Mouse (Mus musculus) cerebellum, postnatal 10 days (tissue): ENCODE results near the gene Sfta2.

Experiments
- DNase-seq, 2 experiments: peaks; one replicate each; pipeline ENCODE4 v3.0.0; 2021; ENCODE audit warnings: mixed read lengths in 2 of 2

The Sfta2 gene

GRCm38 (mm10) chr17:35593786-35594185 lies 7.6 kb upstream of the Sfta2 start:
- no peak for DNase-seq

GRCm38 (mm10) chr17:35594456-35594855 lies 6.9 kb upstream of the Sfta2 start:
- no peak for DNase-seq

GRCm38 (mm10) chr17:35597399-35597798 lies 4.0 kb upstream of the Sfta2 start:
- no peak for DNase-seq

DNA sequence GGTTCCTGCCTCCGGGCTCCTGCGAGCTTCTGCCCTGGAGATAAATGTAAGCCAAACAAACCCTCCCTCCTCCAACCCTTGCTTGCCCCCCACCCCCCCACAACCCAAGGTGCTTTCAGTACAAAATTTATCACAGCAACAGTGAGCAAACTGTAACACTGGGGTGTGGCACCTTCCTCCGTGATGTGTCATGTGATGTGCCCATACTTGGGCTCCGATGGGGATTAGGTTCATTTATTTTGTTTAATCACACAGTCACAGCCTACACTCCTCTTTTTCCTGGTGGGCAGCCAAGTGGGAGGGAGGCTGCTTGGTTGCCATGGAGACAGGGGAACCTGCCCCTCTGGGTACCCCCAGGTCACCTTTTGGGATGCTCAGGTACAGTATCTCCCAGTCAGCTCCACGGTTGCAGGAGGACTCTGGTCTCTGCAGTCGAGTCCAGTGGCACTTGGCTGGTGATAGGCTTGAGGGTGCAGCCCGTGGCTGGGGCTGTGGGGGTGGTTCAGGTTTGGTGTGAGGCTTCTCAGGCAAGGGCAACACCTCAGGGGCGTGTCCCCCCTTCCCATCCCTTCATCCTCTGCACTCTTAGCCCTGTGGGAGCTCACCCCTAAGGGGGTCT lies 496 bp downstream of the Sfta2 start:
- no peak for DNase-seq

GRCm38 (mm10) chr17:35617127-35617526 lies 15.8 kb downstream of the Sfta2 start:
- DNase-seq: no peak

GRCm38 (mm10) chr17:35626537-35626936 lies 25.2 kb downstream of the Sfta2 start, which contains the start of gene Gm9573:
Gene Gm9573, minus strand, starts transcription at chr17:35626637.
- DNase-seq: no peak

DNA sequence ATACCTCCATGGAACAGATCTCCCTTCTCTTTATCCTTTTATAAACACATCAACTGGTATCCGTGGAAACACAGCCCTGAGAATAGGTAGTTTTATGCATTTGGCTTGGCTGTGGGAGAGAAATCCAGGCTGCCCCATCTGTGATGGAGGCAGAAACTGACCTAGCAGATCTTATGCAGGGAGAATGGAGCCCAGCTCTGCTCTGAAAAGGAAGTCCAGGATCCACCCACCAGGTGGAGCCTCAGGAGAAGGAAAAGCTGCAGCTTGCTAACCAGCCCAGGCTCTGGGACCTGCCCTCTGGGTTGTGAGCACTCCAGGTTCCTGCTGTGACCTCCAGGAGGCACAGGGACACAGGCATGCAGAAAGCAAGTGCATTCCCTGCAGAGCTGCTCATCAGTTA lies 32.6 kb downstream of the Sfta2 start:
- DNase-seq: peak; percentile 61 to 67

DNA sequence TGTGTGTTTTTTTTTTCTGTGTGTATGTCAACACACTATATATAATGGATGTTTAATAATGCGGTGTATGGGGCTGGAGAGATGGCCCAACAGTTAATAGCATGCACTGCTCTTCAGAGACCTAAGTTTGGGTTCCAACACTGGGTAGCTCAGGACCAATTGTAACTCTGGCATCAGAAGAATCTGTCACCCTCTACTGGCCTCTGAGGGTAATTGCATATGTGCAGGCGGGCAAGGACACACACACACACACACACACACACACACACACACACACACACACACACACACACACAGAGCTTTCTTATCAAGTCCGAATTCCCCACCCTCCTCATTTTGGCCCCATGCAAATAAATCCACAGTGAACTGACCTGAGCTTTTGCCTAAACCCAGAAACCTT lies 33.9 kb downstream of the Sfta2 start:
- DNase-seq: peak; percentile 30 to 59

GRCm38 (mm10) chr17:35635699-35636111 lies 34.4 kb downstream of the Sfta2 start:
- peak; percentile 87 to 90 for DNase-seq

DNA sequence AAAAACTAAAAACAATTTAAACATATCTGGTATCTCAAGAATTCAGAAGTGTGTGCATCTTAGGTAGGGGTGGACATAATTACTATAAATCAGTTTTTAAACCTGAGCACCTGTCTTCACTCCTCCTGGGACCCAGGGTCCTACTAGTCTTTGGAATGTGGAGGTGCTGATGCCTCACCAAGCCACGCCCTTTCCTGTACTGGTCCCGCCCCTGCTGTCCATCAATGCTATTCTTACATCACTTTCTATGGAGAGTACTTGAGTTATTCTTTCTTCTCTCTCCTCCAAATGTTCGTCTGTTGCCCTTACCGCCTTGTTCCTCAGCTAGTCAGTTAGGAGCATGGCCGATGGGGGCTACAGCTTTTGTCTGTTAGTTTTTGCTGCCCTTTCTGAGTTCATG lies 35.0 kb downstream of the Sfta2 start:
- peak; percentile 62 for DNase-seq

DNA sequence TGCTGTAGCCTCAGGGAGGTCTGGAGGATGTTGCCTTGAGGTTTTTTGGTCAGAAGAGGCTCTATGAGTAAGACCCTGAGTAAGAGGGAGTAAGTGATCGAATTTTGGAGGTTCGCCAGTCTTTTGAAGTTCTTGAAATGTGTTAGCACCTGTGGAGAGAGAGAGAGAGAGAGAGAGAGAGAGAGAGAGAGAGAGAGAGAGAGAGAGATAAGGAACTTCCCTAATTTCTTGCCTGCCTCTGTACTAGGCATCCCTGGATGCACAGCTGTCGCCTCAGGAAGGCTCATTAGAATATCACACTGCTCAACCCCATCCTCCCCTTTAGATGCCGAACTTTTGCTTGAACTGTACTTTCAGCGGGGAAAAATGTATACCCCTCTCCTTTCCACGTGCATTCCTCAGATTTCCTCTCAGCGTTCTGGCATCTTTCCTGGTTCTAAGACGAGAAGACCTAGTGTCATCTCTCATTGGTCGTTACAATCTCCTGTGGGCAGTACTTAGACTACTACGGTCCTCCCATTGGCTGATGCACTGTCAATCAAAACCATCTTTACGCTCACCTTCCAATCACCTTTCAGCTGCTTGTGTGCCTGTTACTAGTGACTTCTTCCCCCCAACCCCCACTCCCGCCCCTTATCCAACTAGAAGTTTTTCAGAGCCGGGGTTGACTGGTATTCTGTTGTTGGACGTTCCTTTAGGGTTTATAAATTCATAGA lies 37.3 kb downstream of the Sfta2 start:
- DNase-seq: peak; percentile 79 to 86

DNA sequence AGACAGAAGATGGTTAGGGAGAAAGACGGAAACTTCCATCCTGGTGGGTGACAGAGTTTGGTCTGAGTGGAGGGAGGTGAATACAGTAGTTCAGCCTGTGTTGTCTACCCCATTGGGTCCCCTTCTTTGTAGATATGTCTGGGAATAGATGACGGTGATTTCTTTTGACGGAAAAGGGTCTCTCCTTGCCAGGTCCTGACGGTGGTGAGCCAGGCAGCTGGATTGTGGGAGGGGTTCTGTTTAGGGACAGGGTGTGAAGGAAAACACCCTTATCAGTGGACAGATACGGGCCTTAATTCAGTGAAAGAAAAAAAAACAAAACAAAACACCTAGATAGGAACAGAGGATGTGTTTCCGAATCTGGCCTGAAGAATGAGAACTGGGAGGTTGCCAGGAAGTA lies 38.0 kb downstream of the Sfta2 start:
- no peak for DNase-seq

DNA sequence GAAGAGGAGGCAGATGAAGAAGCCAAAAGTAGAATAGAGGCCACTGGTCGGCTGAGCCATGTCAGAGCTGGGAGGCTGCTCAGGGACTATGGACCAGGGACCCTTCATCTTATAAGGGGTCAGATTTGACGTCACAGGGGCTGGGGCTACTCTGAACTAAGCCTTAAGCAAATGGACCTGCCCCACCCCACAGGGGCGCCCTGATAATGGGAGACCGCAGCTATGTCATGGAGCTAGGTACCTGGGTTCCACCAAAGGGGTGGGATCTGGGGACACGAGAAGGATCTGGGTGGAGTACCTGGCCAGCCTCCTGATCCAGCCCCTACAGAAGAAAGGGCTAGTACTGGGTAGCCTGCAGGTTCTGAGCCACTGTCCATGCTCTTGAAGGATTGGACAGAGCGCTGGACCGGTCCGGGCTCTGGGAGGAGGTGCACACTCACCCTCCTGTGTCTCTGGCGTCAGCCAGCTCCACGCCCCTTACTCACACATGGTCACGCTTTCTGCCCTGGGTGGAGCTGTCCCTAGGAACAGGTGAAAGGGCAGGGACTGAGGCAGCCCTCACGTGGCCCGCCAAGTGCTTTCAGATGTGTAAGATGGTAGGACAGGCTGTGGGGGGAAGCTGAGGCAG lies 42.4 kb downstream of the Sfta2 start, which contains the start of gene Mucl3:
TSS of gene Mucl3 (minus strand) at position 87 of the 628 bp plus-strand sequence.
- DNase-seq: no peak

DNA sequence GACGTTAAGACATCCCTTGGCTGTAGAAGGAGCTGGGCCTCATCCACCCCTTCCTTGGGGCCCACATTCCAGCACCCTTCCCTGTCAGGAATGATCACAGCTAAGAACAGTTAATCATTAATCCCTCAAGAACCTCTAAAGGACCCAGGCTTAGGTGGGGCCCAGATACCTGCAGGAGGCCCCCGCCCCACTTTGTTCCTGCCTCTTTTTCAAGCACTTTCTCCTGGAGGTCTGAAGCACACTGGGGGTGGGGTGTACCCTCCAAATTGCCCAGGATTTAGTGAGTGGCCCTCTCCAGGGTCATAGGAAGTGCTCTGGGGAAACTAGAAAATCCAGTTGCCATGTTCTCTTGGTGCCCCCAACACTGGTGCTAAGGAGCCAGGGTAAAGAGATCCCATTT lies 48.1 kb downstream of the Sfta2 start:
- DNase-seq: no peak

DNA sequence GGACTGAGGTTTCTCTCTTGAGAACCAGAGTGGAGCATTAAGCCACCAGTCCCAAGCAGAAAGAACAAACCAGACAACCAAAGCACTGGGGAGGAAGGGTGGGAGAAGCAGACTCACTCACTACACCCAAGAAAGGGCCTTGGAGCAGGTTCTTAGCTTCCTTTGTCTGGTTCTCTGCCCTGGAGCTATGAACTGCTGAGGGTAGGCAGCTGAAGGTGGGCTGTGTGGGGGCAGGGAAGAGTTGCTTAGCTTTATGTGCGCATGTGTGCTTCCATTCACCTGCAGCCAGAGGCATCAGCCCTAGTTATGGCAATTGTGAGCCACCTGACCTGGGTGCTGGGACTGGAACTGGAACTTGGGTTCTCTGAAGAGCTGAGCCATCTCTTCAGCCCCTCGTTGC lies 51.7 kb downstream of the Sfta2 start:
- no peak for DNase-seq

DNA sequence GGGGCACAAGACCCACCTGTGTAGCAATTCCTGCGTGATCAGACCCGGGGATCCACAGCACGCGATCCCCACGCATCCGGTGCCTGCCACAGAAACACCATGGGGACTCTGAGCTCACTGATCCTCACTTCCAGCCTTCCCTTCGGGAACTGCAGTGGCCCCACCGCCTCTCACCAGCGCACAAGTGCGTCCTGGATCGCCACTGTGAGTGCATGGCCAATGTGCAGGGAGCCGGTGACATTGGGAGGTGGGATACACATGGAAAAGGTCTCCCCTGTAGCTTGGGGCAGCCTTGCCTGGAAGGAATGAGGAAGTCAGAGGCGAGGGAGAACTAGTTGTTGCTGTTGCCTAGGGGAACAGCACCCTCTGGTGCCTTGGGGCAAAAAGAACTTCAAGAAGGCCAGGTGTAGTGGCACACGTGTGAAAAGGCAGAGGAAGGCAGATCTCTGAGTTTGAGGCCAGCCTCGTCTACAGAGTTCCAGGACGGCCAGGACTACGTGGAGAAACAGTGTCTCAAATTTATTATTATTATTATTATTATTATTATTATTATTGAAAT lies 64.7 kb downstream of the Sfta2 start:
- no peak for DNase-seq

GRCm38 (mm10) chr17:35666851-35667256 lies 65.5 kb downstream of the Sfta2 start:
- no peak for DNase-seq

- peak; percentile 99 for DNase-seq
Measured at GRCm38 (mm10) chr17:35667334-35668065, 66.2 kb downstream of the Sfta2 start, which contains the start of gene Vars2. Gene Vars2, minus strand, starts transcription at chr17:35667592.

GRCm38 (mm10) chr17:35669731-35670130 lies 68.4 kb downstream of the Sfta2 start:
- DNase-seq: no peak

DNA sequence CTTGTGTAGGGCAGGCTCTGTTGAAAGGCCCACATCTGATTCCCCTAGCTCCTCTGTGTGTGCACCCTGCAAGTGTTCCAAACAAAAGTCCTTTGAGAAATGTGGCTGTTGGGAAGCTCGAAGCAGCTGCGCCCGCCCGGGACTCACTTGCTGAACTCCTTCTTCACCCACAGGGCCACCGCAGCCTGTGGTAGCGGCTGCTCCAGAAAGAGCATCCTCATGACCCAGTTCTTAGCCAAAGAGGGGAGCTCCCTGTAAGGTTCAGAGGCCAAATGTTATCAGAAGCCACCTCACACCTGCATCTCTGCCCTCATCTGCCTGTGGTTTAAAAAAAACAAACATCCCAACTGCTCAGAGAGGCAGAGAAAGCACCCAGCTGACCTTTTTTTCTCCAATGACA lies 70.5 kb downstream of the Sfta2 start:
- DNase-seq: no peak

GRCm38 (mm10) chr17:35672527-35672926 lies 71.2 kb downstream of the Sfta2 start:
- no peak for DNase-seq

- DNase-seq: peak; percentile 95 to 96
Measured at GRCm38 (mm10) chr17:35673416-35674035, 72.2 kb downstream of the Sfta2 start, which contains the start of gene Gtf2h4. Gene Gtf2h4, minus strand, starts transcription at chr17:35673739.
